Mouse (Mus musculus) limb, embryonic 15.5 days (tissue): Measurements from ENCODE around the gene Notch4. TPM values are rescaled to one million over a fixed set of nuclear protein-coding genes. Genes with fewer than 3 reads are reported as not detected.

Source experiments
- ATAC-seq: fragments of 200-750 bp; cut with Nextera tagmentation; 2 replicates; pipeline ENCODE4 v1.8.0; 2017; ENCODE audit warnings: low read depth, moderate TSS enrichment; ENCODE audit not compliant: insufficient number of reproducible peaks, low FRiP score, low TSS enrichment
- H3K27ac ChIP-seq: fragments of 300-500 bp; sonication (generic); 2 replicates; pipeline ENCODE4 v1.5.1; 2015; ENCODE audit warnings: moderate library complexity, mild to moderate bottlenecking, inconsistent platforms
- H3K27me3 ChIP-seq: fragments of 300-500 bp; sonication (generic); 2 replicates; pipeline ENCODE4 v1.6.1; 2015; ENCODE audit warnings: inconsistent platforms
- H3K36me3 ChIP-seq: fragments of 300-500 bp; sonication (generic); 2 replicates; pipeline ENCODE4 v1.6.1; 2015; ENCODE audit warnings: inconsistent platforms
- H3K4me1 ChIP-seq: fragments of 300-500 bp; sonication (generic); 2 replicates; pipeline ENCODE4 v1.6.1; 2015; ENCODE audit warnings: inconsistent platforms
- H3K4me2 ChIP-seq: fragments of 300-500 bp; sonication (generic); 2 replicates; pipeline ENCODE4 v1.6.1; 2015; ENCODE audit warnings: mild to moderate bottlenecking, inconsistent platforms
- H3K4me3 ChIP-seq: fragments of 300-500 bp; sonication (generic); 2 replicates; pipeline ENCODE4 v1.5.1; 2015; ENCODE audit warnings: mild to moderate bottlenecking, inconsistent platforms
- H3K9ac ChIP-seq: fragments of 300-500 bp; sonication (generic); 2 replicates; pipeline ENCODE4 v1.6.1; 2015; ENCODE audit warnings: inconsistent platforms
- H3K9me3 ChIP-seq: fragments of 300-500 bp; sonication (generic); 2 replicates; pipeline ENCODE4 v1.6.1; 2016; ENCODE audit warnings: inconsistent platforms
- WGBS: fragments of 180-500 bp; shearing (Covaris S2); methylation state at CpG from one replicate; pipeline ENCODE4 v1.1.7; 2015; 5-methylcytosine and 5-hydroxymethylcytosine counted together
- polyA plus RNA-seq: library from polyadenylated mRNA; unstranded; fragments of >200 nt; fragmentation: Nextera tagmentation; extraction: Ambion mirVana; gene quantifications from 2 replicates; pipeline ENCODE4 v1.2.1, GENCODE M21; 2015

The Notch4 gene
- polyA plus RNA-seq, 1 experiment from 2014 or later = 3.4 TPM

- Histone ChIP-seq H3K27me3 (no peaks in the 10 kb centered on the region), H3K4me1 (peaks cover 42% of the 10 kb centered on the region), H3K4me2 (no peak overlapping the region), H3K27ac (no peak overlapping the region), H3K36me3 (peaks cover 35% of the 10 kb centered on the region), H3K4me3 (no peak overlapping the region), H3K9ac (no peak overlapping the region), H3K9me3 (no peaks in the 10 kb centered on the region)
- ATAC-seq = no peak
- 83% methylated on average over 9 of the region's 9 CpGs for WGBS
These were observed 35.8 kb downstream of the Notch4 start for GRCm38 (mm10) chr17:34599891-34600290.

GRCm38 (mm10) chr17:34601796-34602195 lies 37.7 kb downstream of the Notch4 start:
- Histone ChIP-seq H3K27ac (no peak overlapping the region), H3K9ac (no peak overlapping the region), H3K4me2 (peak overlapping the region; percentile 86; the same call in 1 of the 2 replicates), H3K27me3 (no peaks in the 10 kb centered on the region), H3K36me3 (peaks cover 21% of the 10 kb centered on the region), H3K4me1 (peaks cover 42% of the 10 kb centered on the region), H3K9me3 (no peaks in the 10 kb centered on the region), H3K4me3 (no peak overlapping the region)
- no peak for ATAC-seq
- 86% methylated on average over 12 of the region's 12 CpGs for WGBS

DNA sequence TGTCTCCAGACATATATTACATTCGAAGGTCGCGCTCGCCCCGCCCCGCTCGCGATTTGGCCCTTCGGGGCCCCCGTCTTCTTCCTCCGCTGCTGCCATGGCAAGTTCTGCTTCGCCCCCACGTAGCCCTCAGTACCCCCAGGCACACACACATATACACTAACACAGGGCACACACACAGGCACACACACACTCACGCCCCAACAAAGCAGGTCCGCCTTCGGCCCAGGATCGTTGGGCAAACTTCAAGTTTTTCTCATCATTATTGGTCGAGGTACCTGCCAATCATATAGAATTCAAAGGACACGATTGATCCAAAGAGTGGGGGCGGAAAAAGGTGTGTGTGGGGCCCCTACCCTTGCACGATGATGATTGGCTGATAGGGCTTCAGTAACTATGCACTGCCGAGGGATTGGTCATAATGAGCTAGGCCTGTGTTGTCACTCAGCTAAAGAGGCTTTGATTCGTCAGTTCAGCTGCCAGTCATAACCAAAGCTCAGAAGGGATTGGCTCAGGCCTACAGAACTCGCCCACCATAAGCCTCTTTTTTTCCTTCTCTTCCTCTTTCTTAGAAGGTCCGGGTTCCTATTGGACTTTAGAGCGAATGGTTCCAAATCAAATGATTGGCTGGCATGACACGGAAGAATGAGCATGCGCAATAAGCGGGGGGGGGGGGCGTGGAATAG lies 39.5 kb downstream of the Notch4 start, which contains the start of gene Rnf5:
Gene Rnf5 (minus strand): TSS at position 316 of the 686 bp plus-strand sequence.
- no peaks in the 10 kb centered on the region for H3K9me3 ChIP-seq
- H3K4me1 ChIP-seq = peaks cover 51% of the 10 kb centered on the region
- peak within 1 kb of the TSS; percentile 84 for H3K4me3 ChIP-seq
- H3K36me3 ChIP-seq = peaks cover 28% of the 10 kb centered on the region
- no peaks in the 10 kb centered on the region for H3K27me3 ChIP-seq
- peak within 1 kb of the TSS; percentile 65 for H3K9ac ChIP-seq
- WGBS = under 1% methylated on average over 30 of the region's 30 CpGs
- ATAC-seq = peak; percentile 97
- peak within 1 kb of the TSS; percentile 89 for H3K27ac ChIP-seq
- peak within 1 kb of the TSS; percentile 86 for H3K4me2 ChIP-seq

DNA sequence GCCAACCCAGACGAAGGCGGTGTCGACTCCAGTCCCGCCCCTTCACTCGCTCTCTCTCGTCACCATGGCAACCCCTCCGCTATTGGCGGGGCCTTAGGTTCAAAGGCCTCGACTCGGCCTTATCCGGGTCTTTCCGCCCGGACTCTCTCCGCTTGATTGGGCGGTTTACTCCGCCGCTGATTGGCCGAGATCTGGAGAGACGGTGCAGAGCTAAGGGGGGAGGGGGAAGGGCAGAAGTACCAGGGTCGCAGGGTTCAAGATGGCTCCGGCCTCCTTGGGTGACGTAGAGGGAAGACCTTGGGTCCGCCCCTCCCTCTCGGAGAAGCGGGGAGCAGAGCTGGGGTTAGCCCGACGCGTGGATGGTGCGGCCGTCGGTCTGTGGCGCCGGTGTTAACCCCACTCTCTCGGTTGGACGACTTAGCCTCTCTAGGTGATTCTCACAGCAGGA lies 40.0 kb downstream of the Notch4 start, which contains the start of gene Agpat1:
Gene Agpat1 (plus strand): TSS at position 202 of the 448 bp plus-strand sequence.
- peak within 1 kb of the TSS; percentile 65 for H3K9ac ChIP-seq
- H3K4me2 ChIP-seq = peak within 1 kb of the TSS; percentile 86
- H3K27me3 ChIP-seq = no peaks in the 10 kb centered on the region
- peaks cover 28% of the 10 kb centered on the region for H3K36me3 ChIP-seq
- peaks cover 57% of the 10 kb centered on the region for H3K4me1 ChIP-seq
- peak; percentile 90 for ATAC-seq
- under 1% methylated on average over 35 of the region's 35 CpGs for WGBS
- H3K4me3 ChIP-seq = peak within 1 kb of the TSS; percentile 84
- no peaks in the 10 kb centered on the region for H3K9me3 ChIP-seq
- peak within 1 kb of the TSS; percentile 89 for H3K27ac ChIP-seq

DNA sequence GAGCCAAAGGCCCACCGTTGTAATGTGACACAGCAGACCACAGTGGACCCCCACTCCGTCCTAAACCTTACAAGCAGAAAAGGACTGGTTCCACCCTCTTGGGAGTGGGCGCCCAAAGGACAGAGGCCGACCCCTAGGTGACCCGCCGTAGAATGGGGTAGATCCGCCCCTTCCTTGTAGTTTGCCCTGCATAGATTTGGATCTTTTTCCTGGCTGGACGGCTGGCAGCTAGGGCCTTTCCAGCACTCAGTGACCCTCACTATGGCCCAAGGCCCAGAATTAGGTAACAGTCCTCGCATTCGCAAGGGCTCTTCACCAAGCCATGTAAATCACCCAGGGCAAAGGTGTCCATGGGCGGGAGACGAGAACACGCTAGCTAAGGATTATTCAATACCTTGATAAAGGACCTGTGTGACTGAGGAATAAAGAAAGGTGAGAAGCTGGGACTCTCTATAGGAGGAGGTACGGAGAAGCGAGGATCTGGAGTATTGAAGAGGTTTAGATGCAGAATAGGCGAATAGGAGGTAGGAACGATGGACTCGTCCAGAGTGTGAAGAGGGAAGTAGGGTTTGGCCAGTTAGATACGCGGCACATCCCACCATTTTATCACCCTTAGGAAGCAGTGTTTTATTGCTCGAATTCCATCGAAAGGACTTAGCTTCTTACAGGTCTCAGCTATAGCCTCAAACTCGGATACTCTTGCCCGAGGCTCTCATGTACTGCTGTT lies 40.6 kb downstream of the Notch4 start:
- peaks cover 57% of the 10 kb centered on the region for H3K4me1 ChIP-seq
- peak overlapping the region; percentile 83 for H3K4me2 ChIP-seq
- H3K4me3 ChIP-seq = peak overlapping the region; percentile 84
- H3K36me3 ChIP-seq = peaks cover 28% of the 10 kb centered on the region
- 10% methylated on average over 24 of the region's 24 CpGs for WGBS
- H3K27ac ChIP-seq = peak overlapping the region; percentile 89
- no peaks in the 10 kb centered on the region for H3K9me3 ChIP-seq
- ATAC-seq = no peak
- no peaks in the 10 kb centered on the region for H3K27me3 ChIP-seq
- H3K9ac ChIP-seq = peak overlapping the region; percentile 45; the same call in 1 of the 2 replicates

- Histone ChIP-seq H3K27me3 (no peaks in the 10 kb centered on the region), H3K4me1 (peaks cover 53% of the 10 kb centered on the region), H3K36me3 (peaks cover 26% of the 10 kb centered on the region), H3K4me2 (peak overlapping the region; percentile 83), H3K9ac (peak overlapping the region; percentile 86), H3K27ac (peak overlapping the region; percentile 89), H3K9me3 (no peaks in the 10 kb centered on the region), H3K4me3 (peak overlapping the region; percentile 84)
- ATAC-seq = peak; percentile 22; the same call in 1 of the 2 replicates
- WGBS = under 1% methylated on average over 30 of the region's 30 CpGs
These were observed 41.5 kb downstream of the Notch4 start for GRCm38 (mm10) chr17:34605609-34606008.

DNA sequence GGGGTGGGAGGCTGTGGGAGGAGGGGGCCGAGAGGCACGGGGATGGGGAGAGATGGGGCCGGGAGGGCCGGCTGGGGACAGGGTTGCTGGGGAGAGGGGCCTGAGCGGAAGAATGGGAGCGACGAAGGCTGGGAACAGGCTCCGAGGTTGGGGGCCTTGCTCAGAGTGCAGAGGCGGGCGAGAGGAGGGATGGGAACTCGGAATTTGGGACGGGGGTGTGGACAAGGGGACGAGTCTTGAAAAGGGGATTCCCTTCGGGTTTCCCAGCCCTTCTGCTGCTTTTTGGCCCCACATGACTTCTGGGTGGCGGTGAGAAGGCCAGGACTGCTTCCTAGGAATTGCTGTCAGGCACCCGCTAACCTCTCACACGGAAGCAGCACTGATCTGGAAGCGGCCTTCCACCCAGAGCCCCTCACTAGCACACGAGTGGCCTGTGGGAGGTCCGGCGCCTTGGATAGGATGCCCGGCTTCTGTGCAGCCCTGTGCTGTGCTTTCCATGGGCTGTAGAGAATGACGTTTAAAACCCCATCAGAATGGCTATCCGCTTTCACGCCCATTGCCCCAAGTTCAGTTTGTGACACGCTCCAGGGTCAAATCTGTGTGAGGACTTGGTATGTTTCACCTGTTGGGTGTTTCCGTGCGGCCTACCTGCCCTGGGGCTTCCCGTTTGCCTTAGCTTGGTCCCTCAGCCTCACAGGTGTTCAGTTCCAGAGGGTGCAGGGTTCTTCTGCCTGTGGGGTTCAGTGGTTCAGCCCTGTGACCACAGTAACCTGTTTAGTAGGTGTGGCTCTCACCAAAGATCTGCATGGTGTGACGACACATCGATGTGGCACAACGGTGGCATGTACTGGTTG lies 42.3 kb downstream of the Notch4 start:
- ATAC-seq = no peak

DNA sequence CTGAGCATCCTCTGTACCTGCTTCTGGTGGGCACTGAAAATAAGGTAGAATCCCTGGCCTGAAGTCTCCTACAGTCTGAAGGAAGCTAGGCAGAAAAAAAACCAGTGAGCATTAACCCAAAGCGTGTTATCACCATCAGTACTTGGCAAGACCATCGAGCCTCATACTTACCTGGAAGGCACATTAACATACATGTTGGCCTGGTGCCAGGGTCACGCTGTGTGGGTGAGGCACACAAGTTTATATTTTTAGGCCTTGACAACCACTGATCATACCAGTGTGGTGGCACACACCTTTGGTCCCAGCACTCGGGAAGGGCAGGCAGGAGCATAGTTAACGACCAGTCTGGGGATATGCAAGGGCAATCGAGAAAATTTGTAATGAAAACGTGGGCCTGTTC lies 43.9 kb downstream of the Notch4 start:
- WGBS = 67% methylated on average over 7 of the region's 7 CpGs
- peaks cover 38% of the 10 kb centered on the region for H3K36me3 ChIP-seq
- H3K9me3 ChIP-seq = no peaks in the 10 kb centered on the region
- H3K4me1 ChIP-seq = peaks cover 41% of the 10 kb centered on the region
- no peak overlapping the region for H3K9ac ChIP-seq
- no peak overlapping the region for H3K4me2 ChIP-seq
- H3K27me3 ChIP-seq = no peaks in the 10 kb centered on the region
- no peak overlapping the region for H3K27ac ChIP-seq
- ATAC-seq = no peak
- H3K4me3 ChIP-seq = no peak overlapping the region

More for the DNA sequence above, 42.3 kb downstream of the Notch4 start:
- H3K4me2 ChIP-seq = peak overlapping the region; percentile 83
- peaks cover 28% of the 10 kb centered on the region for H3K36me3 ChIP-seq
- WGBS = 13% methylated on average over 32 of the region's 32 CpGs
- no peaks in the 10 kb centered on the region for H3K27me3 ChIP-seq
- H3K27ac ChIP-seq = peak overlapping the region; percentile 89
- peak overlapping the region; percentile 86 for H3K9ac ChIP-seq
- peak overlapping the region; percentile 84 for H3K4me3 ChIP-seq
- H3K4me1 ChIP-seq = peaks cover 53% of the 10 kb centered on the region
- no peaks in the 10 kb centered on the region for H3K9me3 ChIP-seq

DNA sequence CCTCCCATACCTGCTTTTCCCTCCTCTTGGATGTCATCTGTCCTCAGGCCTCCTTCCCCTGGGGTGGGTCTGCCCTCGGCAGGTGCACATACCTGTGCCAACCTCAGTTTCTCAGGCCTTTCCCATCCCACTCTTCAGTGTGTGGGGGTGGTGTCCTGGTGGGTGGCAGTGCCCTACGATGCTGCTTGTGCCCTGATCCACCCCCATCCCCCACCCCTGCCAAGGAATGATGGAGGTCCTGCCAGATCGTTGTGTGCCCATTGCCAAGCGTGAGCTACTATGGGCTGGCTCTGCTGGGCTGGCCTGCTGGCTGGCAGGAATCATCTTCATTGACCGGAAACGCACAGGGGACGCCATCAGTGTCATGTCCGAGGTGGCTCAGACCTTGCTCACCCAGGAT lies 47.0 kb downstream of the Notch4 start:
- 91% methylated on average over 8 of the region's 8 CpGs for WGBS
- no peak overlapping the region for H3K4me3 ChIP-seq
- no peaks in the 10 kb centered on the region for H3K27me3 ChIP-seq
- no peak overlapping the region for H3K4me2 ChIP-seq
- peaks cover 68% of the 10 kb centered on the region for H3K36me3 ChIP-seq
- peaks cover 28% of the 10 kb centered on the region for H3K4me1 ChIP-seq
- no peak overlapping the region for H3K27ac ChIP-seq
- H3K9ac ChIP-seq = no peak overlapping the region
- no peak for ATAC-seq
- H3K9me3 ChIP-seq = no peaks in the 10 kb centered on the region

GRCm38 (mm10) chr17:34613054-34613645 lies 49.1 kb downstream of the Notch4 start:
- Histone ChIP-seq H3K4me1 (peaks cover 9% of the 10 kb centered on the region), H3K4me3 (no peak overlapping the region), H3K4me2 (no peak overlapping the region), H3K9ac (no peak overlapping the region), H3K9me3 (no peaks in the 10 kb centered on the region), H3K36me3 (peaks cover 75% of the 10 kb centered on the region), H3K27ac (no peak overlapping the region), H3K27me3 (no peaks in the 10 kb centered on the region)
- ATAC-seq = no peak
- WGBS = 84% methylated on average over 11 of the region's 11 CpGs

DNA sequence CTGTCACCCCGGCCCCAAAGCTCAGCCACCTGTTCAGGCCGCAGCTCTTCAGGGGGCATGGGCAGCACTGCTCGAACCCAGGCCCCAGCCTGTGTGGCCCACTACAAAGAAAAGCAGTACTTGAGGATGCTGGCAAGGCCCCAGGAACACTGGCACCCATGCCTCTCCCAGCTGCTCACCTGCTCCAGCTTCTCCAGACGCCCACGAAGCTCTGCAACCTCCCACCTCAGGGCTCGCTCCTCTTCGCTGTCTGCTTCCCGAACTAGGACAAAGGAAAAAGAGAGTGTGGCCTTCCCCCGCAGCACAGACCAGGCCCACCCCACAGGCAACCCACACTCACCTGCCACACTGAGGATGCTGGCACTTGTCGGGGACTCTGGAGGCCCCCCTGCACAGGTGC lies 49.8 kb downstream of the Notch4 start:
- WGBS = 91% methylated on average over 10 of the region's 10 CpGs
- no peak for ATAC-seq
- Histone ChIP-seq H3K4me3 (no peak overlapping the region), H3K4me1 (peaks cover 2% of the 10 kb centered on the region; the same call in 1 of the 2 replicates), H3K36me3 (peaks cover 78% of the 10 kb centered on the region), H3K9ac (no peak overlapping the region), H3K9me3 (no peaks in the 10 kb centered on the region), H3K27me3 (no peaks in the 10 kb centered on the region), H3K4me2 (no peak overlapping the region), H3K27ac (no peak overlapping the region)
